Mouse (Mus musculus) lung, postnatal 36 days (tissue): ENCODE measurements around the gene Micall1.
A peak's percentile ranks its signal among the peaks of the same experiment; 100 is the strongest.

ENCODE experiments used
- DNase-seq: peaks from one replicate; pipeline ENCODE4 v3.0.0; 2022; ENCODE audit warnings: mixed read lengths

Micall1 gene

GRCm38 (mm10) chr15:79097611-79098025, 11.1 kb upstream of the Micall1 start:
- DNase-seq = peak; percentile 43

- DNase-seq = no peak
Observed at GRCm38 (mm10) chr15:79098220-79098619, 10.5 kb upstream of the Micall1 start.

GRCm38 (mm10) chr15:79098868-79099267, 9.8 kb upstream of the Micall1 start:
- peak; percentile 60 for DNase-seq

- peak; percentile 57 for DNase-seq
Observed at GRCm38 (mm10) chr15:79099456-79099855, 9.2 kb upstream of the Micall1 start.

GRCm38 (mm10) chr15:79100391-79100790, 8.3 kb upstream of the Micall1 start:
- DNase-seq = no peak

GRCm38 (mm10) chr15:79101531-79101930, 7.2 kb upstream of the Micall1 start:
- DNase-seq = no peak

- DNase-seq = no peak
Observed at GRCm38 (mm10) chr15:79103264-79103663, 5.4 kb upstream of the Micall1 start.

GRCm38 (mm10) chr15:79105804-79106203, 2.9 kb upstream of the Micall1 start:
- DNase-seq = no peak

GRCm38 (mm10) chr15:79107966-79108365, 732 bp upstream of the Micall1 start:
- DNase-seq = no peak

- DNase-seq = peak; percentile 30
Observed at GRCm38 (mm10) chr15:79109321-79109934, 730 bp downstream of the Micall1 start.

GRCm38 (mm10) chr15:79110031-79110430, 1.3 kb downstream of the Micall1 start:
- DNase-seq = no peak

- DNase-seq = no peak
Observed at GRCm38 (mm10) chr15:79110528-79110927, 1.8 kb downstream of the Micall1 start.

GRCm38 (mm10) chr15:79111774-79112173, 3.1 kb downstream of the Micall1 start:
- peak; percentile 63 for DNase-seq

- peak; percentile 22 for DNase-seq
Observed at GRCm38 (mm10) chr15:79115276-79115675, 6.6 kb downstream of the Micall1 start.

GRCm38 (mm10) chr15:79119491-79119890, 10.8 kb downstream of the Micall1 start:
- no peak for DNase-seq

- DNase-seq = no peak
Observed at GRCm38 (mm10) chr15:79122119-79122518, 13.4 kb downstream of the Micall1 start.

GRCm38 (mm10) chr15:79122546-79122945, 13.8 kb downstream of the Micall1 start:
- no peak for DNase-seq

- no peak for DNase-seq
Observed at GRCm38 (mm10) chr15:79123751-79124150, 15.1 kb downstream of the Micall1 start.

- no peak for DNase-seq
Observed at GRCm38 (mm10) chr15:79124331-79124875, 15.7 kb downstream of the Micall1 start.

- peak; percentile 76 for DNase-seq
Observed at GRCm38 (mm10) chr15:79126217-79126932, 17.7 kb downstream of the Micall1 start.

- DNase-seq = no peak
Observed at GRCm38 (mm10) chr15:79127101-79127500, 18.4 kb downstream of the Micall1 start.

GRCm38 (mm10) chr15:79128208-79128607, 19.5 kb downstream of the Micall1 start:
- no peak for DNase-seq

- no peak for DNase-seq
Observed at GRCm38 (mm10) chr15:79129311-79129710, 20.6 kb downstream of the Micall1 start.

GRCm38 (mm10) chr15:79130782-79131181, 22.1 kb downstream of the Micall1 start:
- DNase-seq = peak; percentile 85
